Mouse (Mus musculus) adrenal gland, postnatal 10 days (tissue): ENCODE data around the gene Emc6. TPM values are rescaled to one million over a fixed set of nuclear protein-coding genes. Genes with fewer than 3 reads are reported as not detected.

Experiments used
- DNase-seq: peaks from one replicate; pipeline ENCODE4 v3.0.0; 2021; ENCODE audit warnings: mixed read lengths
- total RNA-seq, 2 experiments: library from RNA; stranded (reverse); gene quantifications; 2 replicates each; pipeline ENCODE4 v1.2.3; 2021

The Emc6 gene
- total RNA-seq, 2 experiments from 2014 or later: 121 to 122 TPM

GRCm38 (mm10) chr11:73176186-73176585 is 651 bp downstream of the Emc6 start:
- no peak for DNase-seq

GRCm38 (mm10) chr11:73175612-73176011 is 1.2 kb downstream of the Emc6 start:
- peak; percentile 47 for DNase-seq

GRCm38 (mm10) chr11:73172186-73172585 is 4.7 kb downstream of the Emc6 start:
- peak; percentile 72 for DNase-seq

- DNase-seq: peak; percentile 72
These were observed 7.6 kb downstream of the Emc6 start for GRCm38 (mm10) chr11:73169231-73169630.

DNA sequence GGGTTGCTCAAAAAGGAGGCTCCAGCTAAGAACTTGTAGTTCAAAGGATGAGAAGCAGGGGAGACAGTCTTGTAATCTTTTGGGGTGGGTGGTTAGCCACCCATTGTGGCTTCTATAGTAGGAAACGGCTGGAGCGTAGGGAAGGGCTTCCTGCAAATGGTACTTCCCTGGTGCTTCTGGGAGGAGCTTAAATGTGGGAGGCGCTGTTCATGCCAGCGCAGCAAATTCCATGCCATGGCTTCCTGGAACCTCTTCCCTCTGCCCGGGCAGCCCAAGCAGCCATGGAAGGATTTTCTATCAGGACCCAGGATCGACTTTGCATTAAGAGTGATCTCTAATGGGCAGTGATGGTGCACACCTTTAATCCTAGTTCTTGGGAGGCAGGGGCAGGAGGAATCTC is 8.3 kb downstream of the Emc6 start:
- DNase-seq: no peak

DNA sequence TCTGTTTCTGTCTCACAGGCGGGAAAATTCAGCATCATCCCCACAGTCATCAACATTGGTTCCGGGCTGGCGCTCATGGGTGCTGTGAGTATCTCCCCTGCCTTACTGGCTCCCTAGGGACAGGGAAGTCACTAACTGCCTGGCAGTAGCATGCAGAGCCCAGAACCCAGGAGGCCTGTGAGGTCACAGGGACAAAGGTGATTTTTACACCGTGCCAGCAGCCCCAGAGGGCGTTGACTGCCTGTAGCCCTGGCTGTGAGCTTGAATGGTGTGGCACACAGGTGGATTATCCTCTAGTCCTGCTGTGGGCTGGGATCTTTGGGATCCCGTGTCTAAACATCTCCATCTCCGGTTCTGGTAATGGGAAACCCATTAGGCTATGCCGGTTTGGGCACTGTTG is 8.8 kb downstream of the Emc6 start:
- DNase-seq: peak; percentile 60

DNA sequence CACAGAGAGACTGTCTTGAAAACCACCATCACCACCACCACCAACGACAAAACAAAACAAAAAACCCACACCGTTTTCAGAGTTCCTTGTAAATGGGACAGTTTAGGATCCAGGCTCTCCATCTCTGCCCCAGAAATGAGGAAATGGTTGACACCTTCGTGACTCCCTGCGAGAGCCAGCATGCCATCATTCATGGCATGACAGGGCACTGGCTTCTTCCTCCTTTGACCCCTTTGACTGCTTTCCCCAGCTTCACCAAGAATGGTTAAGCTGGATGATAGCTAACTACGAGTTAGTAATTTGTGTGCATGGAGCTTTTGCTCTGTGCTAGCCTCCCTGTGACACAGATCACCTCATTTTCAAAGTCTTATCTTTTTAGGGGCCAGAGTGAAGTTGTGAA is 14.6 kb downstream of the Emc6 start:
- DNase-seq: no peak

DNA sequence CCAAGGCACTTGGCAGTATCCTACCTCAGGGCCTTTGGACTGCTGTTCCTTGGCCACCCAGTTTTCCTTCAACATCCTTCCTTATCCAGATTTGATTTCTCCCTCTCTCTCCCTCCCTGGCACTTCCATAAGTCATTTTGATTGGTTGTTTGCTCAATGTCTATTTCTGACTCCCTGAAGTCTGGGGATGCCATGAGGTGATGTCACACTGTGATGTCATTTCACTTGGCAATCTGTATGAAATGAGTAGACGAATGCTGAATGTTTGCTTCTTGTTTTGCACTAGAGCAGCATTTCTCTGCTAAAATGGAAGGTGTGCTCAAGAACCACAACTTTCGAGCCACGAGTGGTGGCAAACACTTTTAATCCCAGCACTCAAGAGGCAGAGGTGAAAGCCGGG is 15.2 kb downstream of the Emc6 start:
- DNase-seq: no peak

DNA sequence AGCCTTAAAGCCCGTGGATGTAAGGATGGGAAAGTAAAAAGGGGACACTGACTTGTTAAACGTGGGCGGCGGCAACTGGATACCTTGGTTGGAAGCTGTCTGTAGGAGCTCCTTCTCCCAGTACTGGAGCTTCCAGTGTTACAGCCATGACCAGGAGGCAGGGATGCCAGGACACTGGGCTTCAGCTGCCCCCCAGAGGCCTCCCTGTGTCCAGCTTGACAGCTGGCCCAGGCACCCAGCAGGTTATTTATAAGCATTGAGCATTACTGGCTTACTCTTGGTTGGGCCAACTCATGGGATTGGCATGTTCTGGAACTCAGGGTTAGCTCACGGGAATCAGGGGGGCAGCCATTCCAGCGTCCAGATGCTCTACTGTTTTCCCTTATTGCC is 16.0 kb downstream of the Emc6 start:
- peak; percentile 70 for DNase-seq

DNA sequence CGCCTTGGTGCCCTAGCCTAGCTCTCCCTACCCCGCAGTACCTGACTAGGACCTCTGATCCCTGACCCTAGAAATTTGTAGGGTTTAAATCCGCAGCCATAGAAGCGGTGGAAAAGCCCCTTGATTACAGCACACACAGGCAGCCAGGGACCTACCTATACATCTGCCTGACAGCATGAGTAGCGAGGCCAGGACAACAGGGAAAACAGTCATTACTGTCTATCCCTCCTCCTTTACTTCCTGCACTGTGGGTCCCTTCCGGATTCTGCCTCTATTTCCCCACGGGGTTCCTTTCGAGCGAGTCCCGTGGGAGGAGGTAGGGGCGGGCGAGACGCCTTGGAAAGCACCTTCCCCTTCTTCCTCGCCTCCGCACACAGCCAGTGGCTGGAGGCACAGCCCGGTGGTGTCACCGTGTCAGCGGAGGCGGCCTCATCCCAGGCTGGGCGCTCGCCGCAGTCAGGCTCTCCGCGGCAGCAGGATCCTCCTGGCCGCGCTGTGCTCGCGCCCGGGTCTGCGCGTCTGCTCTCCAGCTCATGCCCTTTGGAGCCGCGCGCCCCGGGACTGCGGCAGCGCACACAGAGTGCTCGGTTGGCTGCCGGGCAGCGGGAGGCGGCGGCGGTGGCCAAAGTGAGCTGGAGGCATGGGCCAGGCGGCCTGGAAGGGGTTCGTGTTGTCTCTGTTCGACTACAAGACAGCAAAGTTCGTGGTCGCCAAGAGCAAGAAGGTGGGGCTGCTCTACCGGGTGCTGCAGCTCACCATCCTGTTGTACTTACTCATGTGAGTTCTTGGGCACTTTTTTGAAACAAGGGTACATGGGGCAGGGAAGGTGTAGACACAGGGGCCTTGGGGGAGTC is 16.7 kb downstream of the Emc6 start, which contains the start of gene P2rx5:
Gene P2rx5, plus strand, starts transcription at position 465 of the 854 bp plus-strand sequence.
- peak; percentile 76 for DNase-seq

DNA sequence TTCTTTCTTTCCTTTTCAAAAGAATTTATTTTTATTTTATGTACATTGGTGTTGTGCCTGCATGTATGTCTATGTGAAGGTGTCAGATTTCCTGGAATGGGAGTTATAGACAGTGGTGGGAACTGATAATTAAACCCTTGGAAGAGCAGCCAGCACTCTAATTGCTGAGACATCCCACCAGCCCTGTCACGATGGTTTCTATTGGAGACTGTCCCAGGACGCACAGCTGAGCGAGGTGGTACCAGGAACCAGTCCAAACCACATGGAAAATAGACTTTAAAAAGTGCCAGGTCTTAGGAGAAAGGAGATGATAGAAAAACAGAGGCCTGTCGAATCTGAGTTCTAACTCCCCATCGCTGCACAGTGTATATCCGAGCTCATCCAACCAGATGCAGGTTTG is 21.8 kb downstream of the Emc6 start:
- no peak for DNase-seq

- peak; percentile 47 for DNase-seq
These were observed 28.6 kb downstream of the Emc6 start for GRCm38 (mm10) chr11:73148209-73148608.

DNA sequence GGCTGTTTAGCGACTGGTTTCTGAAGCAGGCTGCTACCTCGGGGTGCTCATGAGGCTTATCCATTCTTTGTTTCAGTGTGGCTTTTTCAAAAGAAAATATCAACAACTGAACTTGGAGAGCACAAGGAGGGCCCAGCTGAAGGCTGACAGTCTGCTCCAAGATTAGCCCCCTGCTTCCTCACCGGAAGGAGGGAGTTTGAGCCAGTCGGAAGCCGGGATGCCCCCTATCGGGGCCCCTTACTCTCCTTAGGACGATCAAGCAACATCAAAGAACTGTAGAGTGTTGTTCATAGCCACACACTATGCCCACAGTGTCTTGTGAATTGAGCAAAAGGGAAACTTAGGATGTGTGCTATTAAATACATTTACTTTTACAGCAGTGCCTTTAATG is 29.9 kb downstream of the Emc6 start:
- no peak for DNase-seq

DNA sequence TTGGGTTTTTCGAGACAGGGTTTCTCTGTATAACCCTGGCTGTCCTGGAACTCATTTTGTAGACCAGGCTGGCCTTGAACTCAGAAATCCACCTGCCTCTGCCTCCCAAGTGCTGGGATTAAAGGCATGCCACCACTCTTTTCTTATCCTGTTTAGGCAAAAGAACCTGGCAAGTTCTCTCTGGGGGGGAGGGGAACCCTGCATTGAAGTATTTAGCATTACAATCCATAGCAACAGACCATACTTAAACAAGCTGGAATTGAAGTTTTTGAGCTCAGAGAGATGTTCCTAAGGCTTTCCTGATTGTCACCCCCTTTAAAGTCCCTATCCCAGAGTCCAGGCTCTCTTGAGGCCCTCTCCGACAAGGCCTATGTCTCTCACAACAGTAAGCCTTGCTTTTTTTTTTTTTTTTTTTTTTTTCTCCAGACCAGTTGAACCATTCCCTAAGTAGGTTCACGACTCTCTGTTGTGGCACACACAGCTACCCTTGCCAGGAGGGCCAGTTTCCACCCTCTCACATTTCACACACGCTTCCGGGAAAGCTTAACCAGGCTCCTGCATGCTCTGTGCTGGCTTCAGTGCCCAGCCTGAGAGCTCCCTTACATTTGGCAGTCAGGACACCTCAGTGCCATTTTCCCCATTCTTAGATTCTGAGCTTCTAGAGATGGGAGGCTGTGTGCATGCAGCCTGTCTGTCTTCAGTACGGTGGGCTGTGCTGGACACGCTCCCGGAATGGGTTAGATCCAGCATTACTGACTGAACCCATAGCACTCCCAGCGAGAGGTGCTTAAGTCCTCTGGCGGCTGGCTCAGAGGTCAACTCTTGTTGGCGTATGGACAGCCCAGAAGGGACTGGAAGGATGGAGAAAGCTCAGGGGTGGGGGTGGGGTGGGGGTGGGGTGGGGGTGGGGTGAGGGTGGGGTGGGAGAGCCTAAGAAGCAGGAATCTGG is 30.5 kb downstream of the Emc6 start:
- DNase-seq: peak; percentile 36

GRCm38 (mm10) chr11:73144261-73144681 is 32.6 kb downstream of the Emc6 start:
- DNase-seq: peak; percentile 62

GRCm38 (mm10) chr11:73137591-73138501 is 39.0 kb downstream of the Emc6 start, which contains the start of gene Haspin:
Gene Haspin, minus strand, starts transcription at chr11:73138294.
- peak; percentile 96 for DNase-seq

- DNase-seq: no peak
These were observed 39.7 kb downstream of the Emc6 start for GRCm38 (mm10) chr11:73137116-73137515.

DNA sequence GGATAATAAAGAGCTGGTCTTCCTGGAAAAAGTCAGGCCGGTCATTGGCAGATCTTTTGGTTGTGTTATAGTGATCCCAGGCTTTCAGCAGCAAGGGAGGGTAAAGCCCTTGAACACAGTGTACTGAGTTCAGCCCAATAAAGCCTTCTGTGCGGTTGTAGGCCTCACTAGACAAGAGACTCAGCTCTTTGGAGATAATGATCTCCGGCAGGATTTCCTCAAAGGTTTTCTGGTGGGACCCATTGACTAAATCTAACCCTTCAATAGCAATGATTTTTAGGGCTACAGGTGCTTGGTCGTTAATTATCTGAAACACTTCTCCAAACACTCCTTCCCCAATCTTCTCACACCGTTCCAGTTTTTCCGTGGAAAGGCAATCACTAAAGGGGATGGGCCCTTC is 40.2 kb downstream of the Emc6 start:
- no peak for DNase-seq

GRCm38 (mm10) chr11:73134222-73134621 is 42.6 kb downstream of the Emc6 start:
- DNase-seq: no peak

DNA sequence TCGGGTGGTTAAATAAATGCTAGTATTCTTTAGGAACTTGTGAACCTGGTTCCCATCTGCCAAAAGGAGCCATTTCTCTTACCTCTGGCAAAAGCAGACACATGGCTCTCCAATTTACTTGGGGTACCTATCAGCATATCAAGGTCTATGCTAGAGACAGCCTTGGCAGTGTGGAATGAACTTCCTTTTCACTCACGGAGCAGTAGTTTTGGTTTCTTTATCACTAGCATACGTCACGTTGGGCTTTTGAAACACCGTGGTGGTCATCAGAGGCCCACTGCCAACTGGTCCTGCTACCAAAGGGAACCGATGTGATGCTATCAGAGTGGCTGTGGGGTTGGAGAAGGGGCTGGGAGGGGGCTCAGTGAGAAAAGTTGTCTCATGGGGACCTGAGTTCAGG is 43.8 kb downstream of the Emc6 start:
- no peak for DNase-seq

GRCm38 (mm10) chr11:73131020-73131419 is 45.8 kb downstream of the Emc6 start:
- DNase-seq: no peak

DNA sequence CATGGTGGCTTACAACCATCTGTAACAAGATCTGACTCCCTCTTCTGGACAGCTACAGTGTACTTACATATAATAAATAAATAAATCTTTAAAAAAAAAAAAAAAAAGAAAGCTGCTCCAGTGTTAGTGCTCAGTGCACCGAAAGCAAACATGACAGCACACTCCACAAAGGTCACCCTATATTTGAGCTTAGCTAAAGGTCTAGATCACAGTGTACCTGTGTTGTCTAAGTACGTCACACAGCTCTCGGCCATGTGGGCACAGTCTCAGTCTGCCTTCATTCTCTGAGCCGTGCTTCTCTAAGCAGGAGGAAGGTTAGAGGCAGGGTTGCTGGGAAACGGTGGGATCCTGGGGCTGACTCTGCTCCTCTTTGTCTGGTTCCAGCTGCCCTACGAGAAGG is 50.3 kb downstream of the Emc6 start:
- DNase-seq: no peak
